Mouse (Mus musculus): ENCODE measurements around the gene Gtf2h2.
"Not testable (repeated sequence)": the region's sequence is repeated elsewhere in the genome, so short reads cannot be mapped to it uniquely, and the experiment has no call there.

Gtf2h2 gene

GRCm38 (mm10) chr13:100492061-100492787, at the start of gene Gtf2h2:
TSS of gene Gtf2h2 (minus strand) at chr13:100492579.
- DNase-seq (ENCODE audit: low read depth, low spot score) = peak; percentile 93

GRCm38 (mm10) chr13:100536149-100536548, 43.8 kb upstream of the Gtf2h2 start:
- DNase-seq (ENCODE audit: low read depth, low spot score) = no peak

DNA sequence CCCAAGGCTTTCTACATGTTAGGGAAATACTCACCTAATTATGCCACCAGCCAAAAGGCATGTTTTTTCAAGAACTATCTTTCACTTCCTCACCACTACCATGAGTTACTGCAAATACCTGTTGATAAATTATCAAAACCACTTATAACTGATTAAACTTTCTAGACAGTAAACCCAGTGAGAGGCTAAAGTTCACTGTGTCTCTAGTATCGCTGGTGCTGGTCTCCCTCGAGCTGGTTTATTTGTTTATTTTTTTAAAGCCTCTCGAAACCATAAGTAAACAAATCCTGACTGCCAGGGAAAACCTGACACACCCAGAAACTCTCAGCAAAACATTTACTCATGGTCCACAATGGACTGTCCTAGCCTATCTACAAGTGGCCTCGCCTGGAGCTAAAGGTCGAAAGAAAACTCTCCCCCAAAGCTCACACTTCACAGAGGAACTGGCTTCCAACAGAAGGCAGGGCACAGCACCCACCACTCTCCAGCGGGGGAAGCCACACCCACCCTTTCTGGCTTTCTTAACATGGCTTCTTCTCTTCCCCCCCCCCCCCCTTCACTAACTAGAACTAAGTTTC, 40.5 kb upstream of the Gtf2h2 start:
- DNase-seq (ENCODE audit: low read depth, low spot score) = no peak

DNA sequence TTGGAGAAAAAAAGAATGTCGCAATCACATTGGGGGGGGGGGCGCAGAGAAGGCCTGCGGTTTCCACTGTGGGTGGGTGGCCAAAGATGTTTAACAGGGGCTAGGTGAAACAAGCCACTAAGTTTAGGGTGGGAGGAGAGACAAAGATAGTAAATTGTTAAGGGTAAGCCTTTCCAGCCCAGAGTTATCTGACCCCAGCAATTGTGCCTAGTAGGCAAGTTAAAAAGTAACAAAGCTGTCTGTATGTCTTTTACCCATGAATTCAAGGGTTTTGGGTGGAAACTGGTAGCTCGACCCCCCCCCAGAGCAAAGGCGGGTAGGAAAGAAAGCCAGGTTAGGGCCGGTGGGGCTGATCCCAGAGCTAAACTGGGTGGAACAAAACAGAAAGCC, 34.3 kb upstream of the Gtf2h2 start:
- DNase-seq (ENCODE audit: low read depth, low spot score) = no peak

GRCm38 (mm10) chr13:100525935-100526648, 33.7 kb upstream of the Gtf2h2 start:
- DNase-seq (ENCODE audit: low read depth, low spot score) = peak; percentile 93

DNA sequence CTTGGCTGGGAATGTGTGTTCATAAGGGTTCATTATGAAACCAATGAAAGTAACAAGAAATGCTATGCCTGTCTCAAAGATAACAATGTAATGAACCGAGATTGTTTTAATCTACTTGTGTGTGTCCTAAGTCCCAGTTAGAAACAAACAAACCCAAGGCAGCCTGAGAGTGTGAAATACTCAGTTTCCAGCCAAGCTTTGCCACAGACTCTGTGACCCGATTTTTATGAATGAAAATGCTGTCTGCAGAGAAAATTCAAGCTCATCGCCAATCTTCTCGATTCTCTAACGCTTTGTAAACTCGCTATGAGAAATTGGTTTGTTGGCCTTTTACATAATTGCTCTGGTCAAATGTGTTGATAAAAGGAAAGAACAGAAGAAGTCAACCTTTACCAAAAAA, 32.5 kb upstream of the Gtf2h2 start:
- DNase-seq (ENCODE audit: low read depth, low spot score) = peak; percentile 33

GRCm38 (mm10) chr13:100523698-100524097, 31.3 kb upstream of the Gtf2h2 start:
- no peak for DNase-seq (ENCODE audit: low read depth, low spot score)

GRCm38 (mm10) chr13:100521724-100522591, 29.6 kb upstream of the Gtf2h2 start:
- no peak for DNase-seq (ENCODE audit: low read depth, low spot score)

GRCm38 (mm10) chr13:100519162-100519561, 26.8 kb upstream of the Gtf2h2 start:
- no peak for DNase-seq (ENCODE audit: low read depth, low spot score)

- DNase-seq (ENCODE audit: low read depth, low spot score) = no peak
Measured at GRCm38 (mm10) chr13:100518191-100518590, 25.8 kb upstream of the Gtf2h2 start.

GRCm38 (mm10) chr13:100517652-100518153, 25.3 kb upstream of the Gtf2h2 start:
- DNase-seq (ENCODE audit: low read depth, low spot score) = no peak

GRCm38 (mm10) chr13:100516213-100517105, 24.1 kb upstream of the Gtf2h2 start:
- peak; percentile 33 for DNase-seq (ENCODE audit: low read depth, low spot score)

DNA sequence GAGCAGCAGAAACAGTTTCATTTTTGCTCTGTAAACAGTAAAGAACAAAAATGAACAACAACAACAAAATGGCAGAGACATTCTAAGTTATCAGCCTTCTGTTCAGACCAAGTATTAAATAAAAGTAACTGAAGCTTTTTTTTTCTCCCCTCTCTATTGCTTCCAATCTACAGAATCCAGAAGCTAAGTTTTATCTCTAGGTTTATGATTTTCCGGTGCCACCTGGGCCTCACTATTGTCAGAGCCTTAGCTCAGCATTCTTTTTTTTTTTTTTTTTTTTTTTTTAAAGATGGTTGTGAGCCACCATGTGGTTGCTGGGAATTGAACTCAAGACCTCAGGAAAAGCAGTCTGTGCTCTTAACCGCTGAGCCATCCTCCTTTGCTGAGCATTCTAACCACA, 20.4 kb upstream of the Gtf2h2 start:
- DNase-seq (ENCODE audit: low read depth, low spot score) = no peak

GRCm38 (mm10) chr13:100511860-100512364, 19.5 kb upstream of the Gtf2h2 start:
- no peak for DNase-seq (ENCODE audit: low read depth, low spot score)

- DNase-seq (ENCODE audit: low read depth, low spot score) = no peak
Measured at GRCm38 (mm10) chr13:100511146-100511859, 18.9 kb upstream of the Gtf2h2 start.

DNA sequence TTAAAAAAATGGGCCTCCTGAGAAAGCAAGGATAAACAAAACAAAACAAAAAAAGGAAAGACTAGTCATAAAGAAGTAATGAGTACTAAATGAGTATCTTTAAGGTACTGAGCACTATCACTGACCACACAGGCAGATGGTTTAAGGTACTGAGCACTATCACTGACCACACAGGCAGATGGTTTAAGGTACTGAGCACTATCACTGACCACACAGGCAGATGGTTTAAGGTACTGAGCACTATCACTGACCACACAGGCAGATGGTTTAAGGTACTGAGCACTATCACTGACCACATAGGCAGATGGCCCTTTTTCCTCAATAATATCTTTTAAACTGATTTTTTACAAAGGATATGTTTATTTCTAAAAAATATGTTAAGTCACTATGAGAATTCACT, 7.2 kb upstream of the Gtf2h2 start:
- not testable (repeated sequence) for DNase-seq (ENCODE audit: low read depth, low spot score)

GRCm38 (mm10) chr13:100495337-100495736, 3.0 kb upstream of the Gtf2h2 start:
- DNase-seq (ENCODE audit: low read depth, low spot score) = no peak

- not testable (repeated sequence) for DNase-seq (ENCODE audit: low read depth, low spot score)
Measured at GRCm38 (mm10) chr13:100494370-100494769, 2.0 kb upstream of the Gtf2h2 start.

DNA sequence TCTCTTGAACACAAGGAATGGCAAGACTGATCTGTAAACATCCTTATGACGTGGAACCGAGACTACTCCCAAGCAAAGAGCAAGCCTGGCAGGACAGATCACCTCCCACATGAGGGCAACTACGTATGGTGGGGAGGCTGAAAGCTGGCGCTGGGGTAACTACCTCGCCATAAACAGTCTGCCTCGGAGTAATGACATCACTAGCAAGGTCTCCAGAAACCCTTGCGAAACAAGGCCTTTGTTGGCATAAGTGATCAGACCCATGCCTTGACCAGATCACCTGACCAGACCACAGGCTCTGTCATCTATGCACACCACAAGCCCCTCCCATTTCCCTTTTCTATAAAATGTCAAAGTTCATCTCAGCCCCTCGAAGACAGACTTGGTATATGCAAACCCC, 934 bp upstream of the Gtf2h2 start:
- DNase-seq (ENCODE audit: low read depth, low spot score) = no peak

- DNase-seq (ENCODE audit: low read depth, low spot score) = no peak
Measured at GRCm38 (mm10) chr13:100491623-100492022, 756 bp downstream of the Gtf2h2 start.

All from brain, adult 2 months (tissue).